Mouse (Mus musculus): ENCODE measurements at regions not wholly inside any gene's neighbourhood (a gene's known extent, or its start where the extent isn't known, plus 50 kb on each side); places are given as distances from the start of the nearest gene placed in this dataset.

- TF ChIP-seq POLR2A (IDR thresholded peaks at IDR 0.05; ENCODE audit: borderline replicate concordance, extremely low read depth, low read depth, low read length) (no peak), CTCF (IDR thresholded peaks at IDR 0.05; ENCODE audit: insufficient read depth, low read length) (no peak)
These were observed 124.3 kb upstream of the Dmrta1 start for GRCm38 (mm10) chr4:89554711-89555466.
